Mouse (Mus musculus) myocyte (in vitro differentiated cells): ENCODE data around the gene Plcb4.

Experiments used
- E2F4 ChIP-seq: IDR thresholded peaks from one replicate; pipeline ENCODE4 v1.6.1; 2011; ENCODE audit warnings: mild to moderate bottlenecking, control low read depth, moderate library complexity; ENCODE audit not compliant: insufficient read depth
- MAX ChIP-seq: IDR thresholded peaks from one replicate; pipeline ENCODE4 v1.6.1; 2011; ENCODE audit warnings: low read depth, mild to moderate bottlenecking, control low read depth
- MYOG ChIP-seq, 3 experiments: IDR thresholded peaks; one replicate each; pipeline ENCODE4 v1.6.1; 2011; ENCODE audit warnings: control low read depth in 2 of 3, low read depth in 2 of 3, mild to moderate bottlenecking in 2 of 3; ENCODE audit not compliant: insufficient read length in 2 of 3, control insufficient read depth in 1 of 3, insufficient read depth in 1 of 3
- POLR2A ChIP-seq: IDR thresholded peaks from one replicate; pipeline ENCODE4 v1.6.1; 2011; ENCODE audit warnings: low read depth, mild to moderate bottlenecking, control low read depth, moderate library complexity; ENCODE audit not compliant: insufficient read length
- REST ChIP-seq: IDR thresholded peaks from one replicate; pipeline ENCODE4 v1.6.1; 2011; ENCODE audit warnings: mild to moderate bottlenecking, control low read depth, moderate library complexity; ENCODE audit not compliant: insufficient read depth, insufficient read length
- TCF12 ChIP-seq: IDR thresholded peaks from one replicate; pipeline ENCODE4 v1.6.1; 2011; ENCODE audit warnings: mild to moderate bottlenecking, control low read depth; ENCODE audit not compliant: poor library complexity, insufficient read depth, severe bottlenecking
- USF1 ChIP-seq: IDR thresholded peaks from one replicate; pipeline ENCODE4 v1.6.1; 2011; ENCODE audit warnings: low read depth, mild to moderate bottlenecking, control low read depth, moderate library complexity

- TF ChIP-seq POLR2A (no peak), TCF12 (no peak), MAX (no peak), REST (no peak), MYOG (IDR thresholded peaks at IDR 0.05; ENCODE audit: control insufficient read depth in 1 of 3, insufficient read depth in 1 of 3, insufficient read length in 2 of 3, low read depth in 2 of 3) (no peak), USF1 (no peak), E2F4 (no peak)
Measured at GRCm38 (mm10) chr2:135918116-135918515, 259.3 kb downstream of the Plcb4 start.
